Mouse (Mus musculus) cerebellum, adult 2 months (tissue): ENCODE measurements around the gene Inhbe.

Source experiments
- CTCF ChIP-seq: fragments of 200-500 bp; IDR thresholded peaks from 2 replicates; pipeline ENCODE4 v1.5.1; 2011; ENCODE audit warnings: low read depth, mild to moderate bottlenecking, control low read depth, low read length, moderate library complexity, borderline replicate concordance; ENCODE audit not compliant: insufficient read depth
- POLR2A ChIP-seq: fragments of 200-500 bp; IDR thresholded peaks from 2 replicates; pipeline ENCODE4 v1.6.1; 2011; ENCODE audit warnings: low read length, control low read depth, borderline replicate concordance; ENCODE audit not compliant: insufficient read depth

- TF ChIP-seq CTCF: no peak
- no peak for TF ChIP-seq POLR2A
Observed at GRCm38 (mm10) chr10:127340577-127341359, 13.4 kb downstream of the Inhbe start.
